Mouse (Mus musculus): ENCODE measurements around the gene Siae. TPM values are rescaled to one million over a fixed set of nuclear protein-coding genes. Genes with fewer than 3 reads are reported as not detected.
A peak's percentile ranks its signal among the peaks of the same experiment; 100 is the strongest.

Gene Siae
- total RNA-seq, 2 experiments from 2014 or later, result 9.4 to 16.9 TPM

- no peak for ATAC-seq (replicated peaks; ENCODE audit: poor library complexity)
Observed at GRCm38 (mm10) chr9:37623981-37624380, 68.5 kb downstream of the Siae start.

GRCm38 (mm10) chr9:37624502-37624901 is 69.0 kb downstream of the Siae start:
- ATAC-seq (replicated peaks; ENCODE audit: poor library complexity), result no peak

GRCm38 (mm10) chr9:37625129-37625528 is 69.6 kb downstream of the Siae start:
- ATAC-seq (replicated peaks; ENCODE audit: poor library complexity), result no peak

- no peak for ATAC-seq (replicated peaks; ENCODE audit: poor library complexity)
Observed at GRCm38 (mm10) chr9:37625641-37626040, 70.1 kb downstream of the Siae start.

GRCm38 (mm10) chr9:37626103-37626567 is 70.6 kb downstream of the Siae start:
- no peak for ATAC-seq (replicated peaks; ENCODE audit: poor library complexity)

- ATAC-seq (replicated peaks; ENCODE audit: poor library complexity), result no peak
Observed at GRCm38 (mm10) chr9:37627263-37627662, 71.8 kb downstream of the Siae start.

GRCm38 (mm10) chr9:37628581-37628980 is 73.1 kb downstream of the Siae start:
- no peak for ATAC-seq (replicated peaks; ENCODE audit: poor library complexity)

- ATAC-seq (replicated peaks; ENCODE audit: poor library complexity), result peak; percentile 69
Observed at GRCm38 (mm10) chr9:37629941-37630340, 74.4 kb downstream of the Siae start.

- ATAC-seq (replicated peaks; ENCODE audit: poor library complexity), result no peak
Observed at GRCm38 (mm10) chr9:37632305-37632704, 76.8 kb downstream of the Siae start.

GRCm38 (mm10) chr9:37634269-37634668 is 78.8 kb downstream of the Siae start:
- ATAC-seq (replicated peaks; ENCODE audit: poor library complexity), result no peak

GRCm38 (mm10) chr9:37636335-37636734 is 80.8 kb downstream of the Siae start:
- ATAC-seq (replicated peaks; ENCODE audit: poor library complexity), result peak; percentile 96

GRCm38 (mm10) chr9:37636800-37637542 is 81.5 kb downstream of the Siae start:
- ATAC-seq (replicated peaks; ENCODE audit: poor library complexity), result no peak

- ATAC-seq (replicated peaks; ENCODE audit: poor library complexity), result no peak
Observed at GRCm38 (mm10) chr9:37638721-37639120, 83.2 kb downstream of the Siae start.

GRCm38 (mm10) chr9:37646246-37646645 is 90.7 kb downstream of the Siae start:
- no peak for ATAC-seq (replicated peaks; ENCODE audit: poor library complexity)

- ATAC-seq (replicated peaks; ENCODE audit: poor library complexity), result no peak
Observed at GRCm38 (mm10) chr9:37650639-37651038, 95.1 kb downstream of the Siae start.

GRCm38 (mm10) chr9:37653836-37654235 is 98.3 kb downstream of the Siae start:
- ATAC-seq (replicated peaks; ENCODE audit: poor library complexity), result no peak

- ATAC-seq (replicated peaks; ENCODE audit: poor library complexity), result 0 out of 2 replicates have a peak, but pooled peaks have one; percentile 17
Observed at GRCm38 (mm10) chr9:37655961-37656360, 100.5 kb downstream of the Siae start.

- peak; percentile 47 for ATAC-seq (replicated peaks; ENCODE audit: poor library complexity)
Observed at GRCm38 (mm10) chr9:37656439-37656881, 101.0 kb downstream of the Siae start.

GRCm38 (mm10) chr9:37656931-37657481 is 101.5 kb downstream of the Siae start, which contains the start of gene Tbrg1:
Gene Tbrg1, minus strand, starts transcription at chr9:37657312.
- peak; percentile 87 for ATAC-seq (replicated peaks; ENCODE audit: poor library complexity)

- ATAC-seq (replicated peaks; ENCODE audit: poor library complexity), result no peak
Observed at GRCm38 (mm10) chr9:37659413-37659812, 103.9 kb downstream of the Siae start.

GRCm38 (mm10) chr9:37663210-37663609 is 107.7 kb downstream of the Siae start:
- no peak for ATAC-seq (replicated peaks; ENCODE audit: poor library complexity)

- no peak for ATAC-seq (replicated peaks; ENCODE audit: poor library complexity)
Observed at GRCm38 (mm10) chr9:37664604-37665003, 109.1 kb downstream of the Siae start.
